Mouse (Mus musculus) heart, adult 11 months (tissue): ENCODE measurements around the gene Klhl7.
"Not testable (repeated sequence)": the region's sequence is repeated elsewhere in the genome, so short reads cannot be mapped to it uniquely, and the experiment has no call there.

Experiments used
- DNase-seq: peaks from one replicate; pipeline ENCODE4 v3.0.0; 2022

Klhl7 gene

DNA sequence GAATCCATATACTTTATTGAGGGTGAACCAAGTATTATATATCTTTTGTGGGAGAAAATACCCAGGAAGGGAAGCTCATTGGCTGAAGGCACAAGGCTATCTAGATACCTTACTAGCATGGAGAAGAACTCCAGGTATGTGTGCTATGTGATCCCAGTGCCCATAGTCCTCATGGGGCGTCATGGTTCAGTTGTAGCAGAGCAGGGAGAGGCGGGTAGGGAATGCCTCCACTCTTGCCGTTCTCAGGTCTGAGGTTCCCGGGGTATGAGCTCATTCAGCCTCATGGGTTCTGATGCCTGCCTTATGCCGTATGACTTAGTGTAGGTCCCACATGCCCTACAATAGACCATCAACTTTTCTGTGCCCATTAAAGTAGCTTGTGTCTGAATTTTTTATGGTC, 4.5 kb upstream of the Klhl7 start:
- DNase-seq, result no peak

DNA sequence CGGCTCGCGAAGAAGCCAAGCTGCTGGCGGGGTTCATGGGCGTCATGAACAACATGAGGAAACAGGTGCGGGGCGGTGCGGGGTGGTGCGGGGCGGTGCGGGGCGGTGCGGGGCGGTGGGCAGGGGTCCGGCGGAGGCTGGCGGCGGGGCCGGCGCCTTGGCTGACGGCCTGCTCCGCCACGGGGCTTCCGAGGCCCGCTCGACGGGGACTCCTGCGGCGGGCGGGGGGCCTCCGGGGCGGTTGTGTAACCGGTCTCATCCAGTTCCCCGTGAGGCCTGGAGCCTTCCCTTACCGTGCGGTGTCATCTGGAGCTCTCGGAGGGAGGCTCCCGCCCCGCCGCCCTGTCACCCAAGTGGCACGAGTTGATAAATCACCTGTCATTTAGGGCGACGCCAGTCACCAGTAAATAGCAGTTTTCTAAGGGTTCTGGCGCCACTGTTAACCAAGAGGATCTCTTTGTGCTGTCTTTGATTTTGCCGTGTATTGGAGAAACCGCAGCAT, 456 bp downstream of the Klhl7 start:
- peak; percentile 97 for DNase-seq

DNA sequence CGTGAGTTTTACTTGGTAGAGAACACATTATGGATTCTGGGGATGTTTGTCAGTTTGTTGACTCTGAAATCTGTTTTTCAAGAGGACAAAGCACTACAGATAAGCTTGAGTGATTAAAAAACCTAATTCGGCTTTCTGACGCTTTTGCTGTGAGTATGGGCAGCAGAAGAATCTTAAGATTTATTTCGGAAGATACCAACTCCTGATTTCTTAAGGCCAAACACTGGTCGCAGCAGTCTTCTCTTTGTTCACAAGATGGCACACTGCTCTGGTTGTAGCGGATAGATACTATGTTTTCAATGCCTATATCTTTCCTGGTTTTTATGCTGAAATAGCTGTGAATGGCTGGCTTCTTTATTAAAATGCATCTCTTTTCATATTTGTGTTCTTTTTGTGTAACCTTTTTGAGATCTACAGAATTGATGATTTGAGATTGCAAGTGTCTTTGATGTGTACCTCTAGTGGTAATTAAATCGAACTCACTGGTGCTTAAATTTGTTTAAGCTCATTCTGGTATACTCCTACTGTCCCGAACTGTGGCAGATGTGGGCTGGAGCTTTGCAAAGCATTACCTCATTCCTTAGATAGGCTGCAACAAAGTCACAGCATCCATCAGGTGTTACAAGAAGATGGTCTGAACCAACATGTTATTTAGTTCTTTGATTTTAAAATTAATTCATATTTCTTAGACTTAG, 1.2 kb downstream of the Klhl7 start:
- peak; percentile 10 for DNase-seq

DNA sequence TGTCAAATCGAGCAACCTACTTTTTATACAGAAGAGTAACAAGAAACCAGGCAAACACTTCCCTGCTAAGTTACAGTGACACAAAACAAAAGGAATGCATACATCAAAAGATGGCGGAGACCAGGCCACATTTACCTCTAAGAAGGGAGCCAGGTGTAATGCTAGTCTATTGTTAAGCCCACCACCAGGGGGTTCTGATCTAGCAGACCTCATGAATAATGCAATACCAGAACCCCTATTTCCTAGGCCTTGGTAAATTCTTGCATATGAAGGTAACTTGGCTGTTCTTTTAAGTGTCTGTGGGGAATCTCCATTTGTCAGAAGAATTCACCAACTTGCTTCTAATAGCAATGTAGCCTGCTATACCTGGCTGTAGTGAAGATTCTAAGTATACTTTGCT, 2.8 kb downstream of the Klhl7 start:
- DNase-seq, result not testable (repeated sequence)

DNA sequence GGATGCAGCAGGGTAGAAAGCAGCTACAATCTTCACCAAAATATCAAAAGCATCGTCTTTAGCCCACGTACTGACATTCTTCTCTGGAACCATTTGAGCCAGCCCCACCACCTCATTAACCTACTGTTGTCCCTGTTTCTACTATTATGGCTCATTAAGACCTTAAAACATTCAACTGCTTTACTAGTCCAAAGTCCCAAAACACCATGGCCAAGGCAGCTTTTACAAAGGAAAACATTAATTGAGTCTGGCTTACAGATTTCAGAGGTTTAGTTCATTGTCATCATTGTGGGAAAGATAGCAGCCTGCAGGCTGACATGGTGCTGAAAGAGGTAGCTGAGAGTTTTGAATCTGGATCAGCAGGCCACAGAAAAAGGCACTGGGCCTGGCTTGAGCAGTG, 3.4 kb downstream of the Klhl7 start:
- DNase-seq, result no peak

DNA sequence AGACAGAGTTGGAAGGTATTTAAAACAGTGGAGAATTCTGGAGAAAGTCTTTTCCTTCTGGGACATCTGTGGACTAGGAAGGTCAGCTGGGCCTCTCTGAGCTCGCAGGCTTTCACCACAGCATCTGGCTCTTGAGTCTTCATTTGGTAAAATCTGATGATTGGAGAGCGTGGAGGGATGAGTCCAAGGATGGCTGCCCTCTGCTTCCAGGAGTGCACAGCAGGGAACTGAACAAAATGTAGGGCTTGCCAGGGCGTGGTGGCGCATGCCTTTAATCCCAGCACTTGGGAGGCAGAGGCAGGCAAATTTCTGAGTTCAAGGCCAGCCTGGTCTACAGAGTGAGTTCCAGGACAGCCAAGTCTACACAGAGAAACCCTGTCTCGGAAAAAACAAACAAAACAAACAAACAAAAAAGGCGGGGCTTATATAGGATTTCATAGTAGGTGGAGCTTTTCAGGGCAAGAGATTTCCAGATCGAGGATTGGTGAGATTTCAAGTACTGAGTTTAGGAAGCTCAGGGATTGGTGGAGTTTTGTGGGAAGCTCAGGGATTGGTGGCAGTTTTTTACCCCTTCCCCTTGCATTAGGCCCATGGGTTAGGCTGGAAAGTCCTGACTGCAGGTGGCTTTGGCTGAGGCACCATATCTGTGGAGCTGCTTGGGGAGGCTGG, 6.8 kb downstream of the Klhl7 start:
- DNase-seq, result no peak

DNA sequence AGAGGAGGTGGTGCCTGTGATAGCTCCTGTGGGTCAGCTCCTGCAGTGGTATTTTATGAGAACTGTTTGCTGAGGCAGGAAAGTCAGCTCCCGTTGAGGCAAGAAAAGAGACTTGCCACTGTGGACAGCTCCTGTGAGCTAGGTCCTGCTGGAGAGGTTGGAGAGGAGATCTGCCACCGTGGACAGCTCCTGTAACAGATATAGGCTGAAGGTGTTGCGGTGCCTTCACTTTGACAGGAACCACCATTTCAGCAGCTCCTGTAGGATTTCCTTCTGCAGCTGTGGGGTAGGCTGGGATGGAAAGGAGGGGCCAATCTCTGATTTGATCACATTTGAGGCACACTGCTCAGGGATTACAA, 7.3 kb downstream of the Klhl7 start:
- DNase-seq, result no peak

DNA sequence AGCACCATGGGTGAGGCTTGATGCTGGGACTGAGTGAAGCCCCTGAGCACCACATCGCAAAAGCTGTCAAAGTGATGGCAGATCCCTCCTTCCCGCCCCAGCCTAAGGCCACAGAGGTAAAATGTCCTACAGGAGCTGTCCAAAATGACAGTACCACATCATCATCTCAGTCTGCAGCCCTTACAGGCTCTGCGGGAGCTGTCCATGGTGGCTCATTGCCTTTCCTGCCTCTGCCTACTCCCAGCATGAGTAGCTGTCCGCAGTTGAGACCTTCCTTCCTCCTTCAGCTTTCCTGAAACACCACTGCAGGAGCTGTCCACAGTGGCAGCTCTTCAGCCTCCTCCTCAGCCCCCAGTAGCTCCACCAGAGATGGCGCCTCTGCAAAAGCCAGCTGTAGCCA, 9.7 kb downstream of the Klhl7 start:
- no peak for DNase-seq

DNA sequence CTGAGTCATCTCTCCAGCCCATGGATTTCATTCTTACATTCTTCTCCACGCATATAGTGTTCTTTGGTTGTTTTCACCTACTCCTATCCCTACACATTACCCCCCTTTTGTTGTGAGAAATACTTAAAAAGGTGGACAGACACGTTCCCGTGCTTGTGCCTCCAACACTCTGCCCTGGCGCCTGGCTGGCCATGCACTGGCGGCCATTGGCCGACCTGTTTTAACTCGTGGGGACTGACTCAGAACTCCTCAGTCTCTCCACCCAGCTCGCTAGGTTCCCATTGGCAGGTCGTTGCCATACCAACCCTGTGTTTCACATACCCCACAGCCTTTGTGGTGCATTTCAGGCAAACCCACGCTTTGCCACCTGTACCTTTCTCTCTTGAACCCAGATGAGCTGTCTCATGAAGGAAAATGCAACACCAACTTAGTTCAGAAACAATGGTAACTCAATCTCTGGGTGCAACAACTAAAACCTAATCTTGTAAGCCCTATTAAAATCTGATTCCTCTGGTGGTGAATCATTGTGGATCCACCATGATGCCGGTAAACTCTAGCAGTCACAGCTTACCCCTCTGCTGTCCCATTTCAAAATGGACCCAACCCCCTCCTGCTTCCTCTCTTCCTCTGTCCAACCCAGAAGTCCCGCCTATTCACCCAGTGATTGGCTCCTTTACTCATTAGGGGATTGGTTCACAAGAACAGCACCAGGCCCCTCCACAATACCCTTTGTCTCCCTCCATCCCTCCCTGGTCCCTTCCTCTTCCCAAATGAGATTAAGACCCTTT, 11.9 kb downstream of the Klhl7 start:
- no peak for DNase-seq

DNA sequence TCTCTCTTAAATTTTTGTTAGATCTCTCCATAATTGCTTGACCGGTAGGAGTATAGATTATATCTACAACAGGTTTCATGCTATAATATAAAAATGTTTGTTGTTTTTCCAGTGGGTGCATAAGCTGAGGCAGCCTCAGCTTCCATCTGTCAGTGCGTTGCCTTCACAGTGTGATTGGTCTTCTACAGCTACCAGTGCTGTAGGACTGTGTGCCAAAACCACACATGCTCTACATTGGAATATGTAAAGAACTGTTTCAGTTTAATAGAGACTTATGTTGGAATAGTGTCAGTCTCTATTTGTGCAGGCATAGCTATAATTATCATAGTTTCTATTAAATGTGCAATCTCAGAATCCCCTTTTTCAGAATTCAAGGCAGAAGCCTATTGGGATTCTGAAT, 21.8 kb downstream of the Klhl7 start:
- DNase-seq, result no peak

DNA sequence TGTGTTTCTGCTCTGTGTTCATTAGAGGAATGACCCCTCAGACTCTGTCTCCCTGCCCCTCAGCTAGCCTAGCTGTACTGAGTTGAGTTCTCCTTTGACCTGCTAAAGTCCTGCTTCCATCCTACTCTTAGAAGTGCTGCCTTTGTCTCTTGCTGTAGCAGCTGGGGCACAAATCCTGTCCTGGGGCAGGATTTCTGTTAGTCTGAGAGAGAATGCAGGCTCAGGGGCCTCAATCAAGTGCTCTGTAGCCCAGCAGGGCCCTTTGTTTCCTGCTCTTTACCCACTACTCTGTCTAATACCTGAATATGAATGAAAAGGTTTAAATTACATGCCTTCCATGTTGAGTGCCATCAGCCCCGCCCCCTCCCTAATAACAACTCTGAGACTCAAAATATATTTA, 23.8 kb downstream of the Klhl7 start:
- DNase-seq, result no peak

DNA sequence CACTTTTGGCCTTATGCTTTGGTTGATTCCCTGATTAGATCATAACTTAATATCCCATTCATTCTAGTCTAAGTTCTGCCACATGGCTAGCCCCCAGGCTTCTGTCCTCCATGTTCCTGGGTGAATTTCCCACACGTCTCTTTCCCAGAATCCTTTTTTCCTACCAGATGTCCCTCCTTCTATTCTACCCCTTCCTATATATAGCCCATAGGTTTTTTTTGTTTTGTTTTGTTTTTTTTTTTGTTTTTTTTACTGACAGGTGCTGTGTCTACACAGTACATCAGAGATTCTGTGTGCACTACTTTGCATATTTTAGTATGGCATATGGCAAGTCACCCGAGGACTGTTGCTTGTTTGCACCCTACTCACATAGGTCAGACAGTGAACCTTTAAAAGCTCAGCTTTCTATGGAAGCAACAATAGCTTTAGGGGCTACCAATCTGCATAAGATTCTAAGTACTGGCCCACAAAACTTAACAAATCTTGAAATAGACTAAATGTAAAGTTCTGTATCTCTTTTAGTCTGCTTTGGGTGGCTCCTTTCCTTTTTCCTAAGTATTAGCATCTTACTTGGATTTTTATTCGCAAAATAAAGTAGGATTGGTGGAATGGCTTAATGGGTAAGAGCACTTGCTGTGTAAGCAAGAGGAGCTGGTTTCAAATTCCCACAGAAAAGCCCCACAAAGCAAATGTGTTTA, 24.3 kb downstream of the Klhl7 start:
- no peak for DNase-seq

DNA sequence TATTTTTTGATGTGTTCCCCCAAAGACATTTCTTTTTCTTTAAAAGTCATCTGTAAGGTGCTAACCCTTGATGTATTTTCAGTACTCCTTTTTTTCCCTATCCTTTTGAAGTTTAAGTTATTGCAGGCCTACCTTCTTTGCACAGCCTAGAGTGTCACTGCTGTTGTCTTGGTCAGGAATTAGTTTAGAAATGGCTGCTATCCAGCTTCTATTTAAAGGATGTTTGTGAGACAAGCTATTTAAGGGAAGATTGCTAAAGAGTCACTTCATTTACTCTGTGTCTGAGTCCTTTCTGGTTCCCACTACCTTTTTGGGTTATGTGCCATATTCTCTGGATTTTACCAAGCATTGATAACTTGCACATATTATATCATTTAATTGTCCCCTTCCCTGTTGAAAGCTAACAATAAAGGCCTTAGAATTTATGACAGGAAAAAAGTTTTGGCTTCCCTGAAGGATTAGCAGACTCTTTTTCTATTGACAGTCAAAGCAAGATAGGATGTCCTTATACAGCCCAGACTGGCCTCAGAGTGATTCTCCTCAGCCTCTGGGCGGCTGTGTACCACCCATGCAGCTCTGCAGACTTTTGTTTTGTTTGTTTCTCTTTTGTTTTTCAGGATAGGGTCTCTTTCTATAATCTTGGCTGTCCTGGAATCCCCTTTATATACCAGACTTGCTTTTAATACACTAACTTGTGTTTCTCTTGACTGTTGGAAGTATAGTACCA, 25.7 kb downstream of the Klhl7 start:
- no peak for DNase-seq

DNA sequence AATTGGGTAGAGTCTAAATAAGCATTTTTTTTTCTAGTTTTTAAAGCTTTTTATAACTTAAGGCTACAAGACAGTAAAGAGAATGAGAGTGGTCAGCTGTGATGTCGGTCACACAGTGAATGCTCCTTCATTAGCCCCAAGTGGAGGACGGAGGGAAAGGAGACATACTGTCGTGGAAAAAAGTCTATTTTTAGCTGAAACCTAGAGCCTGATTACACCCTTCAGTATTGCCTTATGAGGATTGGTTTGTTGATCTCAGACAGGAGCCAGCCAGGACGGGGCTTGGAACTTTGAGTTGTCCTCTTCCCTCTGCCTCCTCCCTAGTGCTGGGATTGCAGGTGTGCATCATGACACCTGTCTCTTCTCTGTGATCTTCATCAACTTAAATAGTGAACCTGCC, 26.6 kb downstream of the Klhl7 start:
- no peak for DNase-seq

DNA sequence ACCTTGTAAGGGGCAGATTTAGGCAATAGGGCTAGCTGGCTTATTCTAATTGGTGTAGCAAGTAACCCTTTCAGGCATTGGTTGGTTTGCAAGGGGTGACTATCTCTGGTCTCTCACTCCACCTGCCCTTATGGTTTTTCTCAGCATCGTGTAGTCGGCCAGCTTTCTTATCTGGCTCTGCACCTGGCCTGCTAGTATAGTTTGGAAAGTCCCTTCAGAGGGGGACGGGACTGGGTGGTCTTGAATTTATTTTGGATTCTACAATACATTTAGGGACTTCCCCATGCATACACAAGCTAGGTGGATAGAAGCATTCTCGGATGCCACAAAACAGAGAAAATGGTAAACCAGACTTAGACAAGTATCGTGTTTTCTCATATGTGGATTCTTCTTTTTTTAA, 46.6 kb downstream of the Klhl7 start:
- DNase-seq, result no peak

DNA sequence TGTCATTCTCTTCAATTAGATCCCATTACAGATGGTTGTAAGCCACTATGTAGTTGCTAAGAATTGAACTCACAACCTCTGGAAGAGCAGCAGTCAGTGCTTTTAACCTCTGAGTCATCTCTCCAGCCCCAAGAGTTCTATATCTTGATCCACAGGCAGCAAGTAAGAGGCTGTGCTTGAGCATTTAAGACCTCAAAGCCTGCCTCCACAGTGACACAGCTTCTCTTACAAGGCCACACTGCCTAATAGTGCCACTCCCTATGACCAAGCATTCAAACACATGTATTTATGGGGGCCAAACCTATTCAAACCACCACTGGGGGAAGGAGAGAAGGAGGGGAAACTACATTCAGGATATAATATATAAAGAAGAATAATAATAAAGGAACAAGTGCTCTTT, 51.8 kb downstream of the Klhl7 start:
- no peak for DNase-seq

DNA sequence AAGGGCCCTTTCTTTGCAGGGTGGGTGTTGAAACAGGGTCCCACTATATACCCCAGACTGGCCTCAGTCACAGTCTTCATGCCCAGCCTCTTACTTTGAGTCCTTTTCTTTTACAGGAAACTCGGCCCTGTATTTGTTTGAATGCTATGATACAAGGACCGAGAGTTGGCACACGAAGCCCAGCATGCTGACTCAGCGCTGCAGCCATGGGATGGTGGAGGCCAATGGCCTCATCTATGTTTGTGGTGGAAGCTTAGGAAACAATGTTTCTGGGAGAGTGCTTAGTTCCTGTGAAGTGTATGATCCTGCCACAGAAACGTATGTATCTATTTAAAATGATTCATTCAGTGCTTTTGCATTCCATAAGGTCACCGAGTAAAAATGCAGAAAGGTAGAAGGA, 56.4 kb downstream of the Klhl7 start:
- no peak for DNase-seq

DNA sequence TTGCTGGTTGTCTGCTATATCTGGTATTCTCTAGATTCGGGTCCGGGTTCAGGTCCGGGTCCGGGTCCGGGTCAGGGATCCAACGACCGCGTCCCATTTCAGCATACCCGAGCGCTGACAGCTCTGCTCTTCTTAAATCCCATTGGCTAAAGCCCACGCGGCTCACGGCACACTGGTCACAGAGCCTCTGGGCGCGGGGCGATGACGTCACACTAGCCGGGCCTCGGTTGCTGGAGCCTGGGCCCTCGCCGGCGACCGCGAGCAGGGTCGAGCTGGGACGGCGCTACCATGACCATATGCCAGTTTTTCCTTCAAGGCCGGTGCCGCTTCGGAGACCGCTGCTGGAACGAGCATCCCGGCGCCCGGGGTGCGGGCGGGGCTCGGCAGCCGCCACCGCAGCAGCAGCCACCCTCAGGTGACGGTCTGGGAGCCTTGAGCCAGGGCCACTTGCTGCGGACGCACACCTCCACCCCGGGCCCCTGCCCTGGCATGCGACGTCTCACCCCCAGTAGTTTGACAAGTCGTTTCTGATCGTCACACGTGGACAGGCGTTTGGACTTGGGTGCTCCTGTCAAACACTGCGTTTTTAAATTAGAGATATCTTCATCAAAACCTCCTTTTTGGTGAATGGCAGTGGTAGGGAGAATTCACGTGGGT, 64.5 kb downstream of the Klhl7 start, which contains the start of gene Nupl2:
Nupl2 (plus strand) TSS at position 175 of the 657 bp plus-strand sequence.
- peak; percentile 99 for DNase-seq

DNA sequence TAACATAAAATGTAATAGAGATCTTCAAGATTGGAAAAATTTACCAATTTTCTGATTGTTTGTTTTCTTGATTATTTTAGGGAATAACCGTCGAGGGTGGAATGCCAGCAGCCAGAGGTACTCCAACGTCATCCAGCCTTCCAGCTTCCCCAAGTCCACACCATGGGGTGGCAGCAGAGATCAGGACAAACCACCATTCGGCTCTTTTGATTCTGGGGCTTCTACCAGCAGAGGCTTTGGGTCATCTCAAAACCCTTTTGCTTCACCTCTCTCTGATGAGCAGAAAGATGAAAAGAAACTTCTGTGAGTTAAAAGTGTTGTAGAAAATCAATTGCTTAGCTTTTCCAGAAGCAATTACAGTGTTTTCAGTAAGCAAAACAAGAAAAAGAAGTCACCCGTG, 66.9 kb downstream of the Klhl7 start:
- no peak for DNase-seq

DNA sequence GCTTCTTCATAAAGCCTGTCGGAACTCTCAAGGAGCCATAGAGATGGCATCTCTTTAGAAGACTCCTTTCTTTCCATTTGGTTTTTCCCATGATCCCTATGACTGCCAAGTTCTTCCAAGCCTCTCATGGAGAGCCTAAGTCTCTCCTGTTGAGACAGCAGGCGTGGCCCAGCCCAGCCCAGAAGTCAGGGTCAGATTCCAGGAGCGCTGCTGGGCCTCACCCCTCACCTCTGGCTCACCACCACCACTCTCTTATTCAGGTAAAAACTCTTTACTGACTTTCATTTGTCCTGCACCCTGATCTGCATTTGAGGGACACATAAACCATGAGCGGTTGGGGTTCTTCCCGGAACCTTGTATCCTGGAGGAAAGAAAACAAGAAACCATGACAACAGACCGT, 69.5 kb downstream of the Klhl7 start:
- DNase-seq, result peak; percentile 39

DNA sequence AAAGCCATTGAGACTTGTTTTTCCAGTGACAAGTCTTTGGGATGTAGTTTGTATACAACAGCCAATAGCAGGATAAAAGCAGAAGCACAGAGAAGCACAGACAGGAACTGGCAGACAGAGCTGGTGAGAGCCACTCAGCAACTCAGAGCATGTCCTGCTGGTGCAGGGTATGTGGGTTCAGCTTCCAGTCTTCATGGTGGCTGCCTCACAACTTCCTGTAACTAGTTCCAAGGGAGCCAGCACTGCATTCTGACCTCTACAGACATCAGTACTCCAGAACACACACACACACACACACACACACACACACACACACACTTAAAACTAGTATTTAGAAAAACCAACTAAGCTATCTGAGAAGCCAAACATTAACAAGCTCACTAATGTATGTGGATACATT, 71.7 kb downstream of the Klhl7 start:
- peak; percentile 60 for DNase-seq
